Mouse (Mus musculus): ENCODE results near the gene Zfp62. TPM values are rescaled to one million over a fixed set of nuclear protein-coding genes. Genes with fewer than 3 reads are reported as not detected.

Zfp62 gene
- 28.4 TPM for polyA plus RNA-seq (2014; fragmentation: Illumina TruSeq; extraction: RNeasy Lipid Tissue Mini Kit (QIAGEN cat#74804); ENCODE audit: low read depth, low replicate concordance)

GRCm38 (mm10) chr11:49203129-49203768 is at the start of gene Zfp62:
Gene Zfp62, plus strand, starts transcription at chr11:49203292.

GRCm38 (mm10) chr11:49154077-49154476 is 49.0 kb upstream of the Zfp62 start, which contains the start of gene Olfr1394:
Gene Olfr1394, plus strand, starts transcription at chr11:49154377.

GRCm38 (mm10) chr11:49186955-49187488 is 16.1 kb upstream of the Zfp62 start, which contains the start of gene Btnl9:
Gene Btnl9, minus strand, starts transcription at chr11:49187159.

GRCm38 (mm10) chr11:49243727-49244594 is 40.9 kb downstream of the Zfp62 start, which contains the start of gene Mgat1:
Gene Mgat1, plus strand, starts transcription at chr11:49244191.

Other genes with a start within 250 kb of the Zfp62 start
- gene Olfr56, start 224.4 kb upstream of the Zfp62 start, polyA plus RNA-seq (2014; fragmentation: Illumina TruSeq; extraction: RNeasy Lipid Tissue Mini Kit (QIAGEN cat#74804); ENCODE audit: low read depth, low replicate concordance): not detected
- gene 9930111J21Rik1, start 223.9 kb upstream of the Zfp62 start, polyA plus RNA-seq (2014; fragmentation: Illumina TruSeq; extraction: RNeasy Lipid Tissue Mini Kit (QIAGEN cat#74804); ENCODE audit: low read depth, low replicate concordance): 2.9 TPM
- gene Gm12185, start 211.1 kb upstream of the Zfp62 start, polyA plus RNA-seq (2014; fragmentation: Illumina TruSeq; extraction: RNeasy Lipid Tissue Mini Kit (QIAGEN cat#74804); ENCODE audit: low read depth, low replicate concordance): 0.26 TPM
- gene Tgtp1, start 209.1 kb upstream of the Zfp62 start, polyA plus RNA-seq (2014; fragmentation: Illumina TruSeq; extraction: RNeasy Lipid Tissue Mini Kit (QIAGEN cat#74804); ENCODE audit: low read depth, low replicate concordance): 7.1 TPM
- gene 9930111J21Rik2, start 152.1 kb upstream of the Zfp62 start, polyA plus RNA-seq (2014; fragmentation: Illumina TruSeq; extraction: RNeasy Lipid Tissue Mini Kit (QIAGEN cat#74804); ENCODE audit: low read depth, low replicate concordance): 6.3 TPM
- gene Tgtp2, start 139.1 kb upstream of the Zfp62 start, polyA plus RNA-seq (2014; fragmentation: Illumina TruSeq; extraction: RNeasy Lipid Tissue Mini Kit (QIAGEN cat#74804); ENCODE audit: low read depth, low replicate concordance): 10.2 TPM
- gene Ifi47, start 126.7 kb upstream of the Zfp62 start, polyA plus RNA-seq (2014; fragmentation: Illumina TruSeq; extraction: RNeasy Lipid Tissue Mini Kit (QIAGEN cat#74804); ENCODE audit: low read depth, low replicate concordance): 3.8 TPM
- gene Olfr1396, start 88.4 kb upstream of the Zfp62 start, polyA plus RNA-seq (2014; fragmentation: Illumina TruSeq; extraction: RNeasy Lipid Tissue Mini Kit (QIAGEN cat#74804); ENCODE audit: low read depth, low replicate concordance): 5.0 TPM
- gene Olfr1395, start 61.0 kb upstream of the Zfp62 start, polyA plus RNA-seq (2014; fragmentation: Illumina TruSeq; extraction: RNeasy Lipid Tissue Mini Kit (QIAGEN cat#74804); ENCODE audit: low read depth, low replicate concordance): not detected
- gene Olfr1394, start 48.9 kb upstream of the Zfp62 start, polyA plus RNA-seq (2014; fragmentation: Illumina TruSeq; extraction: RNeasy Lipid Tissue Mini Kit (QIAGEN cat#74804); ENCODE audit: low read depth, low replicate concordance): not detected
- gene Btnl9, start 16.1 kb upstream of the Zfp62 start, polyA plus RNA-seq (2014; fragmentation: Illumina TruSeq; extraction: RNeasy Lipid Tissue Mini Kit (QIAGEN cat#74804); ENCODE audit: low read depth, low replicate concordance): 34.1 TPM
- gene Mgat1, start 40.9 kb downstream of the Zfp62 start, polyA plus RNA-seq (2014; fragmentation: Illumina TruSeq; extraction: RNeasy Lipid Tissue Mini Kit (QIAGEN cat#74804); ENCODE audit: low read depth, low replicate concordance): 49.3 TPM
- gene Olfr1393, start 75.0 kb downstream of the Zfp62 start, polyA plus RNA-seq (2014; fragmentation: Illumina TruSeq; extraction: RNeasy Lipid Tissue Mini Kit (QIAGEN cat#74804); ENCODE audit: low read depth, low replicate concordance): 1.9 TPM
- gene Olfr1392, start 82.0 kb downstream of the Zfp62 start, polyA plus RNA-seq (2014; fragmentation: Illumina TruSeq; extraction: RNeasy Lipid Tissue Mini Kit (QIAGEN cat#74804); ENCODE audit: low read depth, low replicate concordance): not detected
- gene Olfr10, start 101.4 kb downstream of the Zfp62 start, polyA plus RNA-seq (2014; fragmentation: Illumina TruSeq; extraction: RNeasy Lipid Tissue Mini Kit (QIAGEN cat#74804); ENCODE audit: low read depth, low replicate concordance): not detected
- not detected for gene Olfr1391, start 119.5 kb downstream of the Zfp62 start, polyA plus RNA-seq (2014; fragmentation: Illumina TruSeq; extraction: RNeasy Lipid Tissue Mini Kit (QIAGEN cat#74804); ENCODE audit: low read depth, low replicate concordance)
- gene Olfr1390, start 131.9 kb downstream of the Zfp62 start, polyA plus RNA-seq (2014; fragmentation: Illumina TruSeq; extraction: RNeasy Lipid Tissue Mini Kit (QIAGEN cat#74804); ENCODE audit: low read depth, low replicate concordance): not detected
- not detected for gene Olfr1389, start 219.8 kb downstream of the Zfp62 start, polyA plus RNA-seq (2014; fragmentation: Illumina TruSeq; extraction: RNeasy Lipid Tissue Mini Kit (QIAGEN cat#74804); ENCODE audit: low read depth, low replicate concordance)
- 0.13 TPM for gene Olfr1388, start 233.3 kb downstream of the Zfp62 start, polyA plus RNA-seq (2014; fragmentation: Illumina TruSeq; extraction: RNeasy Lipid Tissue Mini Kit (QIAGEN cat#74804); ENCODE audit: low read depth, low replicate concordance)